Mouse (Mus musculus) MEL (cell line): ENCODE measurements around the gene Cd200r3. TPM values are rescaled to one million over a fixed set of nuclear protein-coding genes. Genes with fewer than 3 reads are reported as not detected.

Experiments
- DNase-seq: peaks from one replicate; pipeline ENCODE4 v3.0.0; 2011; ENCODE audit warnings: low read depth, low spot score
- H3K27ac ChIP-seq: 2 replicates; pipeline ENCODE4 v1.5.1; 2012; ENCODE audit warnings: low read depth, mild to moderate bottlenecking, control low read depth, low read length, moderate library complexity; ENCODE audit not compliant: control insufficient read depth
- H3K27me3 ChIP-seq, 2 experiments: fragments of 150-350 bp in 1 of 2; sonication (generic) in 1 of 2; 2 replicates each; pipeline ENCODE4 v1.6.1; 2012; ENCODE audit warnings: low read length in 2 of 2, mild to moderate bottlenecking in 2 of 2, improper control_type of control experiment in 1 of 2, moderate library complexity in 1 of 2; ENCODE audit not compliant: insufficient read depth in 2 of 2, control insufficient read depth in 1 of 2
- H3K36me3 ChIP-seq, 2 experiments: 2 replicates each; pipeline ENCODE4 v1.6.1; 2012 to 2014; ENCODE audit warnings: low read length in 2 of 2, improper control_type of control experiment in 1 of 2, inconsistent platforms in 1 of 2, mild to moderate bottlenecking in 1 of 2; ENCODE audit not compliant: insufficient read depth in 2 of 2, control insufficient read depth in 1 of 2
- H3K4me1 ChIP-seq, 2 experiments: fragments of 150-350 bp in 1 of 2; sonication (generic) in 1 of 2; 2 replicates each; pipeline ENCODE4 v1.6.1; 2012; ENCODE audit warnings: low read length in 2 of 2, improper control_type of control experiment in 1 of 2, mild to moderate bottlenecking in 1 of 2; ENCODE audit not compliant: insufficient read depth in 2 of 2, control insufficient read depth in 1 of 2
- H3K4me3 ChIP-seq, 2 experiments: fragments of 150-350 bp in 1 of 2; sonication (generic) in 1 of 2; 2 replicates each; pipeline ENCODE4 v1.5.1; 2012; ENCODE audit warnings: low read depth in 2 of 2, low read length in 2 of 2, mild to moderate bottlenecking in 2 of 2, moderate library complexity in 2 of 2, control low read depth in 1 of 2, improper control_type of control experiment in 1 of 2; ENCODE audit not compliant: control insufficient read depth in 1 of 2, insufficient read depth in 1 of 2
- H3K79me2 ChIP-seq: 2 replicates; pipeline ENCODE4 v1.6.1; 2012; ENCODE audit warnings: mild to moderate bottlenecking, low read length, moderate library complexity; ENCODE audit not compliant: control insufficient read depth, poor library complexity, insufficient read depth
- H3K9ac ChIP-seq: 2 replicates; pipeline ENCODE4 v1.6.1; 2012; ENCODE audit warnings: low read depth, mild to moderate bottlenecking, control low read depth, low read length, moderate library complexity; ENCODE audit not compliant: control insufficient read depth, poor library complexity, severe bottlenecking
- H3K9me3 ChIP-seq: fragments of 150-350 bp; sonication (generic); replicated peaks from 2 replicates; pipeline ENCODE4 v1.6.1; 2012; ENCODE audit warnings: mild to moderate bottlenecking, low read length, improper control_type of control experiment, moderate library complexity; ENCODE audit not compliant: insufficient read depth
- CHD2 ChIP-seq: IDR thresholded peaks from 2 replicates; pipeline ENCODE4 v1.6.1; 2011; ENCODE audit warnings: low read length, improper control_type of control experiment
- E2F4 ChIP-seq: IDR thresholded peaks from 2 replicates; pipeline ENCODE4 v1.6.1; 2011; ENCODE audit warnings: low read depth, low read length, improper control_type of control experiment, borderline replicate concordance
- EP300 ChIP-seq, 2 experiments: IDR thresholded peaks; 2 replicates each; pipeline ENCODE4 v1.6.1; 2011; ENCODE audit warnings: improper control_type of control experiment in 2 of 2, low read length in 2 of 2, low read depth in 1 of 2, mild to moderate bottlenecking in 1 of 2
- ETS1 ChIP-seq: IDR thresholded peaks from 2 replicates; pipeline ENCODE4 v1.6.1; 2012; ENCODE audit warnings: low read depth, mild to moderate bottlenecking, inconsistent platforms, low read length, improper control_type of control experiment, moderate library complexity
- GATA1 ChIP-seq: IDR thresholded peaks from 2 replicates; pipeline ENCODE4 v1.6.1; 2011; ENCODE audit warnings: low read depth, low read length, improper control_type of control experiment
- JUND ChIP-seq: IDR thresholded peaks from 2 replicates; pipeline ENCODE4 v1.6.1; 2011; ENCODE audit warnings: low read depth, mild to moderate bottlenecking, improper control_type of control experiment, low read length
- MAX ChIP-seq: IDR thresholded peaks from 2 replicates; pipeline ENCODE4 v1.6.1; 2011; ENCODE audit warnings: low read length, improper control_type of control experiment
- NELFE ChIP-seq: IDR thresholded peaks from 2 replicates; pipeline ENCODE4 v1.6.1; 2011; ENCODE audit warnings: low read depth, low read length, improper control_type of control experiment
- NRF1 ChIP-seq: IDR thresholded peaks from 2 replicates; pipeline ENCODE4 v1.6.1; 2014; ENCODE audit warnings: low read depth, mild to moderate bottlenecking, inconsistent platforms, low read length, improper control_type of control experiment, moderate library complexity; ENCODE audit not compliant: poor library complexity, insufficient read depth, severe bottlenecking
- RCOR1 ChIP-seq: IDR thresholded peaks from 2 replicates; pipeline ENCODE4 v1.6.1; 2012; ENCODE audit warnings: low read depth, mild to moderate bottlenecking, inconsistent platforms, low read length, improper control_type of control experiment
- TCF12 ChIP-seq: IDR thresholded peaks from 2 replicates; pipeline ENCODE4 v1.6.1; 2014; ENCODE audit warnings: low read depth, mild to moderate bottlenecking, inconsistent platforms, low read length, improper control_type of control experiment, moderate library complexity
- ZKSCAN1 ChIP-seq: IDR thresholded peaks from 2 replicates; pipeline ENCODE4 v1.6.1; 2012; ENCODE audit warnings: low read depth, mild to moderate bottlenecking, inconsistent platforms, low read length, improper control_type of control experiment, moderate library complexity
- ZMIZ1 ChIP-seq: IDR thresholded peaks from 2 replicates; pipeline ENCODE4 v1.6.1; 2012; ENCODE audit warnings: low read depth, mild to moderate bottlenecking, inconsistent platforms, low read length, improper control_type of control experiment, moderate library complexity
- polyA plus RNA-seq, 2 experiments: library from polyadenylated mRNA; stranded (reverse) in 1 of 2; unstranded in 1 of 2; fragments of >175 nt in 1 of 2; fragments of >200 nt in 1 of 2; gene quantifications; 2 replicates each; pipeline versions ENCODE4 v1.2.1 to v1.2.4; 2012; ENCODE audit warnings: low replicate concordance in 2 of 2, low read depth in 1 of 2; ENCODE audit not compliant: insufficient read length in 2 of 2, insufficient read depth in 1 of 2, missing spikeins in 1 of 2
- total RNA-seq: library from RNA; depleted of rRNA; stranded (reverse); fragments of 300-350 nt; gene quantifications from 2 replicates; pipeline ENCODE4 v1.2.3, GENCODE M21; 2012

Gene Cd200r3
- total and polyA plus RNA-seq, 3 experiments, result 0.46 TPM; not detected in 1

DNA sequence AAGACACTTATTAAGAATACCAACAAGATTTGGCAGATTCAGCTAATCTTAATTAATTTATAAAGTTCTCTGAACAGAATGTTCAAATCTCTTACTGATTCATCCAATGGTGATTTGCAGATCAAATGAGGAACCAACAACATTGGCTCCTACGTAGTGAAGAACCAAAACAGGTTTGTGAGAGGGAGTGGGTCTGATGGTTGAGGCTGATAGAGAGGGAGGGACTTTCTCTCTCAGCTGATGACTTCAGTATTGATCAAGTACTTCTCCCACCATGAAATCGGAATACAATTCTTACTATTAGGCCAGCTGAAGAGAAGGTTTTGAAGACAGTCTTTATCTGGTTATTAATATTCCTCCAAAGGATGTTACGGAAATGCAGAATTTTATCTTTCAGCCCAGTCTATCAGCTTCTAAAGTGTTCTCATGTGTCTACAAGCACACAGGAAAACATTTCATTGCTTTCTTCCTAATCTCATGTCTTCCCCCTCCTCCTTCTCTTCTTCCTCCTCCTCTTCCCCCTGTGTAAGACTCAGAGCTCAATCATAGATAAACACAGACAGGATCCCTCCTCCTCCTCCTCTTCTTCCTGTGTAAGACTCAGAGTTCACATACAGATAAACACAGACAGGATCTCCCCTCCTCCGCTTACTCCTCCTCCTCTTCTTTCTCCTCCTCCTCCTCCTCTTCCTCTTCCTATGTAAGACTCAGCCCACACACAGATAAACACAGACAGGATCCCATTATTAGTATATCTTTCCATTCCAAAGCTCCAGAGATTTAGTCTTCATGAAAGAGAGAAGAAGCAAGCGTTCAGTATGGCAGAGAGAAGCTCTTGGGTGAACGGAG lies 21.3 kb downstream of the Cd200r3 start:
- no peak overlapping the region for H3K4me3 ChIP-seq
- H3K79me2 ChIP-seq, result no peaks in the 10 kb centered on the region
- H3K9me3 ChIP-seq, result no peaks in the 10 kb centered on the region
- peaks cover 0 to 32% of the 10 kb centered on the region in 2 experiments; a peak in 2 of 4 replicates for H3K4me1 ChIP-seq
- peaks cover 0 to 36% of the 10 kb centered on the region in 2 experiments; a peak in 2 of 4 replicates for H3K36me3 ChIP-seq
- no peaks in the 10 kb centered on the region for H3K27me3 ChIP-seq
- TF ChIP-seq TCF12 (0 out of 2 replicates have a peak, but pooled peaks have one; percentile 8), NRF1 (no peak), RCOR1 (no peak), EP300 (IDR thresholded peaks at IDR 0.05; ENCODE audit: low read depth in 1 of 2, low read length in 2 of 2) (peak in 1 of 2 experiments; percentile 57; a peak in 2 of 4 replicates), GATA1 (peak; percentile 51), NELFE (no peak), ETS1 (peak; percentile 19; the same call in 1 of the 2 replicates)
- peak; percentile 41 for DNase-seq
- peak overlapping the region; percentile 23 for H3K27ac ChIP-seq
- no peak overlapping the region for H3K9ac ChIP-seq

DNA sequence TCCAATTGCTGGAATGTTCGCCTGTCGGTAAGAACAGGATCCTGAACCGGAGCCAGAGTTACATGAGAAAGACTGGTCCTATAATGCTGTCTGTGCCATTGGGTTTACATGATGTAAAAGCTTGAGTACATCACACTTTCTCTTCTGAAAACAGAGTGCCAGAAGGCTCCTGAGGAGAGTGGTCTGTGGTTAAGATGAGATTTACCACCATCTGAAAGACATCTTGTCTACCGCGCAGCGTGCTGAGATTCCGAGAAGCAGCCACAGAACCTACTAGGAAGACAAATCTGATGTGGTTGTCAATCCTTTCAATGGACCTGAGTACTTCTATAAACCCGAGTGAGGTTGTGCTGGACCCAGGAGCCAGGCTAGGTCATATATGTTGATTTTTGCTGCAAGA lies 21.9 kb downstream of the Cd200r3 start:
- peaks cover 0 to 36% of the 10 kb centered on the region in 2 experiments; a peak in 2 of 4 replicates for H3K36me3 ChIP-seq
- peaks cover 0 to 32% of the 10 kb centered on the region in 2 experiments; a peak in 2 of 4 replicates for H3K4me1 ChIP-seq
- no peaks in the 10 kb centered on the region for H3K9me3 ChIP-seq
- H3K4me3 ChIP-seq, result no peak overlapping the region
- DNase-seq, result peak; percentile 19
- no peak overlapping the region for H3K9ac ChIP-seq
- H3K79me2 ChIP-seq, result no peaks in the 10 kb centered on the region
- H3K27me3 ChIP-seq, result no peaks in the 10 kb centered on the region
- peak overlapping the region; percentile 12; the same call in 1 of the 2 replicates for H3K27ac ChIP-seq
- TF ChIP-seq E2F4 (no peak), RCOR1 (peak; percentile 72), ZMIZ1 (no peak), JUND (no peak), ZKSCAN1 (no peak)
- TF ChIP-seq, all 39 proteins: peak for 1

DNA sequence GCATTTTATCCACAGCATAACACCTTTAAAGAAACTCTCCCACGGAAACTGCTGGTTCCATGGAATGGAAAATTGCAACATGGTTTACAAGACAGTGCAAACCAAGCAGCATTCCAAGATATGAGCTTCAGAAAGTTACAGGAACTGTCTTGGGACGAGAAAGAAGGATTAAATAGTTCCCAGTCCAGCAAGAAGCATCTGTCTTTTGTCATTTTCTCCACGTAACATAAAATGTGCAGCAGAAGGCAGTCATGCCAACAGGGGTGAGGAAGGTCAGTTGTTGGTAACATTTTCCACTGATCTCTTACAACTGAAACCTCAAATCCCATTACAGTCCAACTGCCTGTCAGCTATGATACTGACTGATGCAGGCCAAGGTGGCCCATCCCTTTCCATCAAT lies 22.4 kb downstream of the Cd200r3 start:
- Histone ChIP-seq H3K9ac (no peak overlapping the region), H3K27me3 (no peaks in the 10 kb centered on the region), H3K9me3 (no peaks in the 10 kb centered on the region), H3K27ac (no peak overlapping the region), H3K4me1 (peaks cover 0 to 32% of the 10 kb centered on the region in 2 experiments; a peak in 2 of 4 replicates), H3K36me3 (peaks cover 0 to 36% of the 10 kb centered on the region in 2 experiments; a peak in 2 of 4 replicates), H3K4me3 (no peak overlapping the region), H3K79me2 (no peaks in the 10 kb centered on the region)
- DNase-seq, result no peak
- TF ChIP-seq CHD2, result no peak
- TF ChIP-seq MAX, result no peak
